Comparison of ENCODE assay signal across 8 mouse cellular contexts in the genomic region with DNA sequence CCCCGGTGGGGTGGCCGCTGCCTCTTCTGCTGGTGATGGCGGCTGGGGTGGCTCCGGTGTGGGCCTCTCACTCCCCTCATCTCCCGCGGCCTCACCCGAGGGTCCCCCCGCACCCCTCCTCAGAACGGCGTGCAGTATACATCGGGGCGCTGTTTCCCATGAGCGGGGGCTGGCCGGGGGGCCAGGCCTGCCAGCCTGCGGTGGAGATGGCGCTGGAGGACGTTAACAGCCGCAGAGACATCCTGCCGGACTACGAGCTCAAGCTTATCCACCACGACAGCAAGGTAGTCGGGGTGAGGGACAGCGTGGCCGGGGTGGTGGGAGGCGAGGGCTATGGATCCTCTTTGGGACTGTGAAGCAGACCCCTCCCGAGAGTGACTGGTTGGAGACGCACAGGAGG. TPM values are rescaled to one million over a fixed set of nuclear protein-coding genes. Genes with fewer than 3 reads are reported as not detected.
DNase-seq lines count a peak whose midpoint lies in the region; ATAC-seq and TF ChIP-seq lines count a peak whose summit lies in the region.

No protein-coding gene starts in this region.

- peaks cover 5% of the 10 kb centered on the region; the same call in 1 of the 2 replicates for H3K36me3 ChIP-seq in heart, embryonic 15.5 days
- peaks cover 51% of the 10 kb centered on the region for H3K36me3 ChIP-seq in ES-Bruce4 (ENCODE audit: control insufficient read depth, insufficient read depth, low read length, poor library complexity, severe bottlenecking)
- H3K36me3 ChIP-seq in limb, embryonic 12.5 days = peaks cover 28% of the 10 kb centered on the region

- H3K27ac ChIP-seq in heart, embryonic 15.5 days = no peak overlapping the region
- no peak overlapping the region for H3K27ac ChIP-seq in ES-Bruce4 (ENCODE audit: insufficient read depth, low read length)
- H3K27ac ChIP-seq in embryonic fibroblast, embryonic 13.5 days (ENCODE audit: insufficient read depth, low read length) = no peak overlapping the region
- no peak overlapping the region for H3K27ac ChIP-seq in limb, embryonic 12.5 days
- peak overlapping the region; percentile 68 for H3K27ac ChIP-seq in olfactory bulb, adult 2 months (ENCODE audit: insufficient read depth, low read depth, low read length)

- peak overlapping the region; percentile 64 for H3K4me3 ChIP-seq in heart, embryonic 15.5 days
- peak overlapping the region; percentile 92 for H3K4me3 ChIP-seq in ES-Bruce4 (ENCODE audit: low read depth, low read length)
- H3K4me3 ChIP-seq in embryonic fibroblast, embryonic 13.5 days (ENCODE audit: insufficient read depth, low read length) = peak overlapping the region; percentile 28
- H3K4me3 ChIP-seq in limb, embryonic 12.5 days (replicated peaks) = peak overlapping the region; percentile 69
- peak overlapping the region; percentile 71 for H3K4me3 ChIP-seq in olfactory bulb, adult 2 months (ENCODE audit: insufficient read depth, low read depth, low read length)

- no peak for DNase-seq in heart, postnatal 4 days
- no peak for DNase-seq in spleen, adult 12 weeks (ENCODE audit: low spot score)
- DNase-seq in spleen, postnatal 10 days (ENCODE audit: low spot score in 2 of 2) = no peak

- H3K27me3 ChIP-seq in heart, embryonic 15.5 days = peaks cover 25% of the 10 kb centered on the region
- H3K27me3 ChIP-seq in ES-Bruce4 (ENCODE audit: control insufficient read depth, insufficient read depth, low read length, poor library complexity, severe bottlenecking) = no peaks in the 10 kb centered on the region
- peaks cover 12% of the 10 kb centered on the region for H3K27me3 ChIP-seq in limb, embryonic 12.5 days

- no peak for TF ChIP-seq CTCF in ES-Bruce4 (IDR thresholded peaks at IDR 0.05; ENCODE audit: low read depth, low read length)
- no peak for TF ChIP-seq CTCF in embryonic fibroblast, embryonic 13.5 days (IDR thresholded peaks at IDR 0.05; ENCODE audit: borderline replicate concordance, insufficient read depth, low read length)
- no peak for TF ChIP-seq CTCF in olfactory bulb, adult 2 months (IDR thresholded peaks at IDR 0.05; ENCODE audit: insufficient read depth, low read depth, low read length)

- peak overlapping the region; percentile 95 for H3K4me2 ChIP-seq in heart, embryonic 15.5 days
- peak overlapping the region; percentile 91 for H3K4me2 ChIP-seq in limb, embryonic 12.5 days

- WGBS in heart, embryonic 15.5 days = 7% methylated on average over 27 of the region's 27 CpGs
- WGBS in limb, embryonic 12.5 days = 2% methylated on average over 27 of the region's 27 CpGs
- 4% methylated on average over 27 of the region's 27 CpGs for WGBS in olfactory bulb, adult 2 months

- no peaks in the 10 kb centered on the region for H3K9me3 ChIP-seq in heart, embryonic 15.5 days (replicated peaks)
- no peaks in the 10 kb centered on the region for H3K9me3 ChIP-seq in ES-Bruce4 (replicated peaks; ENCODE audit: control insufficient read depth, insufficient read depth, low read length, poor library complexity, severe bottlenecking)
- no peaks in the 10 kb centered on the region for H3K9me3 ChIP-seq in limb, embryonic 12.5 days

- H3K9ac ChIP-seq in heart, embryonic 15.5 days = peak overlapping the region; percentile 61
- peak overlapping the region; percentile 97 for H3K9ac ChIP-seq in ES-Bruce4 (ENCODE audit: low read depth, poor library complexity, severe bottlenecking)
- H3K9ac ChIP-seq in limb, embryonic 12.5 days (replicated peaks) = peak overlapping the region; percentile 79

- ATAC-seq in heart, embryonic 15.5 days (replicated peaks; ENCODE audit: insufficient number of reproducible peaks, insufficient read depth, low FRiP score, low read depth) = no peak
- ATAC-seq in limb, embryonic 12.5 days (ENCODE audit: insufficient number of reproducible peaks, insufficient read depth, low FRiP score, low TSS enrichment, low read depth) = no peak; the same call in 1 of the 2 replicates

- H3K4me1 ChIP-seq in heart, embryonic 15.5 days (replicated peaks) = peaks cover 28% of the 10 kb centered on the region
- peaks cover 2% of the 10 kb centered on the region for H3K4me1 ChIP-seq in ES-Bruce4 (ENCODE audit: control insufficient read depth, insufficient read depth, low read length)
- H3K4me1 ChIP-seq in embryonic fibroblast, embryonic 13.5 days (ENCODE audit: control insufficient read depth, insufficient read depth, low read length) = no peaks in the 10 kb centered on the region
- H3K4me1 ChIP-seq in limb, embryonic 12.5 days (replicated peaks) = peaks cover 38% of the 10 kb centered on the region
- peaks cover 36% of the 10 kb centered on the region for H3K4me1 ChIP-seq in olfactory bulb, adult 2 months (ENCODE audit: control insufficient read depth, insufficient read depth, low read length)

- no peak for TF ChIP-seq EP300 in ES-Bruce4 (IDR thresholded peaks at IDR 0.05; ENCODE audit: insufficient read depth, low read depth, low read length)

- no peak for TF ChIP-seq POLR2A in ES-Bruce4 (IDR thresholded peaks at IDR 0.05; ENCODE audit: insufficient read depth, low read length)
- TF ChIP-seq POLR2A in embryonic fibroblast, embryonic 13.5 days (IDR thresholded peaks at IDR 0.05; ENCODE audit: low read depth, low read length) = no peak
- TF ChIP-seq POLR2A in olfactory bulb, adult 2 months (IDR thresholded peaks at IDR 0.05; ENCODE audit: insufficient read depth, low read depth, low read length) = no peak

RNA-seq across cellular contexts. Expression of a gene that starts 5.1 kb away (rescaled TPM):
- polyA plus RNA-seq in heart, embryonic 15.5 days (2015; fragmentation: Nextera tagmentation; extraction: Ambion mirVana) = 4.6 and 5.6 TPM in 2 replicates
- total RNA-seq in heart, postnatal 4 days (2021) = 10 to 100 TPM; 21.6 to 22.4 TPM
- 163 and 180 TPM in 2 replicates for polyA plus RNA-seq in ES-Bruce4 (2011; ENCODE audit: insufficient read depth, insufficient read length, low read depth, missing spikeins)
- 49.1 and 56.8 TPM in 2 replicates for polyA plus RNA-seq in embryonic fibroblast, embryonic 13.5 days (2011; ENCODE audit: insufficient read length, low read depth, missing spikeins)
- 18.0 and 18.1 TPM in 2 replicates for polyA plus RNA-seq in limb, embryonic 12.5 days (2016; fragmentation: Nextera tagmentation; extraction: Ambion mirVana)
- 220 and 221 TPM in 2 replicates for polyA plus RNA-seq in olfactory bulb, adult 2 months (2012; ENCODE audit: insufficient read depth, insufficient read length, low replicate concordance, missing spikeins)

RNA-seq across cellular contexts. Expression of a gene that starts 27.7 kb away (rescaled TPM):
- polyA plus RNA-seq in heart, embryonic 15.5 days (2015; fragmentation: Nextera tagmentation; extraction: Ambion mirVana) = 0.13 TPM in 1 of 2 replicates, not detected in the other
- total RNA-seq in heart, postnatal 4 days (2021) = not detected
- polyA plus RNA-seq in ES-Bruce4 (2011; ENCODE audit: insufficient read depth, insufficient read length, low read depth, missing spikeins) = not detected in 2 replicates
- polyA plus RNA-seq in embryonic fibroblast, embryonic 13.5 days (2011; ENCODE audit: insufficient read length, low read depth, missing spikeins) = not detected in 2 replicates
- 0.24 TPM in 1 of 2 replicates, not detected in the other for polyA plus RNA-seq in limb, embryonic 12.5 days (2016; fragmentation: Nextera tagmentation; extraction: Ambion mirVana)
- polyA plus RNA-seq in olfactory bulb, adult 2 months (2012; ENCODE audit: insufficient read depth, insufficient read length, low replicate concordance, missing spikeins) = not detected in 2 replicates

RNA-seq across cellular contexts. Expression of a gene that starts 37.4 kb away (rescaled TPM):
- polyA plus RNA-seq in heart, embryonic 15.5 days (2015; fragmentation: Nextera tagmentation; extraction: Ambion mirVana) = not detected in 2 replicates
- not detected for total RNA-seq in heart, postnatal 4 days (2021)
- polyA plus RNA-seq in ES-Bruce4 (2011; ENCODE audit: insufficient read depth, insufficient read length, low read depth, missing spikeins) = 0.22 TPM in 1 of 2 replicates, not detected in the other
- polyA plus RNA-seq in embryonic fibroblast, embryonic 13.5 days (2011; ENCODE audit: insufficient read length, low read depth, missing spikeins) = not detected in 2 replicates
- polyA plus RNA-seq in limb, embryonic 12.5 days (2016; fragmentation: Nextera tagmentation; extraction: Ambion mirVana) = 0.08 TPM in 1 of 2 replicates, not detected in the other
- not detected in 2 replicates for polyA plus RNA-seq in olfactory bulb, adult 2 months (2012; ENCODE audit: insufficient read depth, insufficient read length, low replicate concordance, missing spikeins)

RNA-seq across cellular contexts. Expression of a gene that starts 47.2 kb away (rescaled TPM):
- polyA plus RNA-seq in heart, embryonic 15.5 days (2015; fragmentation: Nextera tagmentation; extraction: Ambion mirVana) = not detected in 2 replicates
- not detected for total RNA-seq in heart, postnatal 4 days (2021)
- not detected in 2 replicates for polyA plus RNA-seq in ES-Bruce4 (2011; ENCODE audit: insufficient read depth, insufficient read length, low read depth, missing spikeins)
- not detected in 2 replicates for polyA plus RNA-seq in embryonic fibroblast, embryonic 13.5 days (2011; ENCODE audit: insufficient read length, low read depth, missing spikeins)
- polyA plus RNA-seq in limb, embryonic 12.5 days (2016; fragmentation: Nextera tagmentation; extraction: Ambion mirVana) = not detected in 2 replicates
- not detected in 2 replicates for polyA plus RNA-seq in olfactory bulb, adult 2 months (2012; ENCODE audit: insufficient read depth, insufficient read length, low replicate concordance, missing spikeins)

RNA-seq across cellular contexts. Expression of a gene that starts 49.9 kb away (rescaled TPM):
- 32.4 and 40.4 TPM in 2 replicates for polyA plus RNA-seq in heart, embryonic 15.5 days (2015; fragmentation: Nextera tagmentation; extraction: Ambion mirVana)
- 10 to 100 TPM in 1 of 2 experiments, 1 to 10 TPM in 1; 9.7 to 14.5 TPM for total RNA-seq in heart, postnatal 4 days (2021)
- polyA plus RNA-seq in ES-Bruce4 (2011; ENCODE audit: insufficient read depth, insufficient read length, low read depth, missing spikeins) = 223 and 254 TPM in 2 replicates
- 67.2 and 80.0 TPM in 2 replicates for polyA plus RNA-seq in embryonic fibroblast, embryonic 13.5 days (2011; ENCODE audit: insufficient read length, low read depth, missing spikeins)
- 124 and 130 TPM in 2 replicates for polyA plus RNA-seq in limb, embryonic 12.5 days (2016; fragmentation: Nextera tagmentation; extraction: Ambion mirVana)
- not detected in 2 replicates for polyA plus RNA-seq in olfactory bulb, adult 2 months (2012; ENCODE audit: insufficient read depth, insufficient read length, low replicate concordance, missing spikeins)

Comparison
In these comparisons a context has a peak if more than half of its experiments do, and no peak if none do; other contexts are left out.
1. H3K4me3 ChIP-seq: peak in every context shown above with its lines; median percentile 92 in ES-Bruce4; 71 in olfactory bulb, adult 2 months; 69 in limb, embryonic 12.5 days; 64 in heart, embryonic 15.5 days; 28 in embryonic fibroblast, embryonic 13.5 days.